Mouse (Mus musculus): ENCODE results near the gene Cracr2b.

GRCm38 (mm10) chr7:141485606-141486005, 24.7 kb downstream of the Cracr2b start:
- TF ChIP-seq CTCF (IDR thresholded peaks at IDR 0.05) (no peak), POLR2A (IDR thresholded peaks at IDR 0.05; ENCODE audit: insufficient read depth, low read depth, low read length) (no peak), EP300 (IDR thresholded peaks at IDR 0.05; ENCODE audit: insufficient read depth, low read depth, low read length) (no peak)
